ENCODE assay signal across 8 mouse cellular contexts in the genomic region with DNA sequence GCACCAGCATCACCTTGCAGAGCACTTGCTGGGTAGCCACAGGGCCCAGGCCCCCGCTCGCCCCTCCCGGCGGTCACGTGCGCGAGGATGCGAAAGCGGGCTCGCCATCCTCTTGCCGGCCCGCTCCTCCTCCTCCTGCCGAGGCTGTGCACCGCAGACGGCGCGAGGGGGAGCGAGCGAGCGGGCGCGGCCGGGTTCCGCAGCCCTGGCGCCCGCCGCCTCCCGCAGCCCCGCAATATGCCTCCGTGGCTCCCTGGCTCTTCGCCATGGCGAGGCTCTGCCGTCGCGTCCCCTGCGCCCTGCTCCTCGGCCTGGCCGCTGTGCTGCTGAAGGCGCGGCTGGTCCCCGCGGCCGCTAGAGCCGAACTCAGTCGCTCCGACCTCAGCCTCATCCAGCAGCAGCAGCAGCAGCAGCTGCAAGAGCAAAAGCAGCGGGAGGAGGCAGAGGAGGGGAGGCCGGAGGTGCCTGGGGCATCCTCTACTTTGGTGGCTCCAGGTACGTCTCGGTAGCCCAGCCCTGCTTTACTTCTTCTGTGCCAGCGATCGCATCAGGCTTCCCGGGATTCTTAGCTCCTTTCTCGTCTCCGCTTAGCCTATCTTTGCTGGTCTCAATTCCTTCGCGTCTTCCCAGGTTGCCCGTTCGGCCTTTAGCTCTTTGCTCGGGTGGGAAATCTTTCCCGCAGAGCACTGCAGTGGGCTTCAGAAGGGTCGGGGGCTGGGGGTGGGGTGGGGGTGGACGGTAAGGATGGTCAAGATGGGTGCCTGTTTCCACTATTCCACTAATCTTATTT. TPM values are rescaled to one million over a fixed set of nuclear protein-coding genes. Genes with fewer than 3 reads are reported as not detected.
A peak's percentile ranks its signal among the peaks of the same experiment; 100 is the strongest.
DNase-seq lines count a peak whose midpoint lies in the region; ATAC-seq and TF ChIP-seq lines count a peak whose summit lies in the region.

A gene (plus strand): TSS at position 154 of the 790 bp plus-strand sequence.

- ATAC-seq in heart, embryonic 14.5 days (ENCODE audit: insufficient number of reproducible peaks, insufficient read depth, low FRiP score, low read depth), result peak; percentile 83
- ATAC-seq in liver, embryonic 12.5 days, result peak; percentile 35
- ATAC-seq in stomach, embryonic 14.5 days (ENCODE audit: insufficient number of reproducible peaks, insufficient read depth, low FRiP score, low read depth), result peak; percentile 90; the same call in 1 of the 2 replicates

- under 1% methylated on average over 63 of the region's 63 CpGs for WGBS in bone marrow, adult 2 months
- under 1% methylated on average over 58 of the region's 63 CpGs for WGBS in heart, embryonic 14.5 days
- 1% methylated on average over 62 of the region's 63 CpGs for WGBS in liver, embryonic 12.5 days (ENCODE audit: insufficient replicate concordance)
- WGBS in stomach, embryonic 14.5 days, result under 1% methylated on average over 58 of the region's 63 CpGs

- no peaks in the 10 kb centered on the region for H3K4me1 ChIP-seq in bone marrow, adult 2 months (ENCODE audit: control insufficient read depth, insufficient read depth, low read length)
- H3K4me1 ChIP-seq in heart, embryonic 14.5 days (ENCODE audit: control insufficient read depth in 2 of 2, insufficient read depth in 2 of 2, low read length in 2 of 2), result peaks cover 0 to 5% of the 10 kb centered on the region in 2 experiments; a peak in 1 of 4 replicates
- 0 out of 2 replicates have a peak, but pooled peaks cover 5% of the 10 kb centered on the region for H3K4me1 ChIP-seq in liver, embryonic 12.5 days
- H3K4me1 ChIP-seq in stomach, embryonic 14.5 days (ENCODE audit: control insufficient read depth, insufficient read depth, low read length), result no peaks in the 10 kb centered on the region

- H3K9me3 ChIP-seq in heart, embryonic 14.5 days (ENCODE audit: control insufficient read depth, low read length), result no peaks in the 10 kb centered on the region
- no peaks in the 10 kb centered on the region for H3K9me3 ChIP-seq in liver, embryonic 12.5 days (replicated peaks)
- no peaks in the 10 kb centered on the region for H3K9me3 ChIP-seq in stomach, embryonic 14.5 days (ENCODE audit: control insufficient read depth, low read depth, low read length)

- H3K4me3 ChIP-seq in bone marrow, adult 2 months (replicated peaks; ENCODE audit: control insufficient read depth, low read depth, low read length), result peak within 1 kb of the TSS; percentile 34
- peak within 1 kb of the TSS; percentile 61 to 64 for H3K4me3 ChIP-seq in heart, embryonic 14.5 days (ENCODE audit: control insufficient read depth in 1 of 2, insufficient read depth in 1 of 2, low read depth in 1 of 2, low read length in 2 of 2)
- H3K4me3 ChIP-seq in liver, embryonic 12.5 days, result peak within 1 kb of the TSS; percentile 56
- H3K4me3 ChIP-seq in stomach, embryonic 14.5 days (ENCODE audit: low read depth, low read length), result peak within 1 kb of the TSS; percentile 80

- H3K27ac ChIP-seq in bone marrow, adult 2 months (ENCODE audit: control insufficient read depth, insufficient read depth, low read depth, low read length, poor library complexity), result no peak within 1 kb of the TSS; the same call in 1 of the 2 replicates
- no peak within 1 kb of the TSS for H3K27ac ChIP-seq in heart, embryonic 14.5 days (replicated peaks in 1 of 2; ENCODE audit: control insufficient read depth in 1 of 2, insufficient read depth in 1 of 2, low read depth in 2 of 2, low read length in 2 of 2)
- H3K27ac ChIP-seq in liver, embryonic 12.5 days, result no peak within 1 kb of the TSS
- peak within 1 kb of the TSS; percentile 75; the same call in 1 of the 2 replicates for H3K27ac ChIP-seq in stomach, embryonic 14.5 days (ENCODE audit: low read length)

- H3K9ac ChIP-seq in heart, embryonic 14.5 days (ENCODE audit: low read length), result peak within 1 kb of the TSS; percentile 71
- peak within 1 kb of the TSS; percentile 53; the same call in 1 of the 2 replicates for H3K9ac ChIP-seq in liver, embryonic 12.5 days
- peak within 1 kb of the TSS; percentile 73 for H3K9ac ChIP-seq in stomach, embryonic 14.5 days (replicated peaks; ENCODE audit: low read depth, low read length)

- peak; percentile 68 for DNase-seq in 416B (ENCODE audit: low read depth)
- DNase-seq in fibroblast of lung, adult 2 months (ENCODE audit: low read depth), result peak; percentile 30
- peak; percentile 78 for DNase-seq in kidney, postnatal 10 days
- DNase-seq in natural killer cell, adult 2 months (ENCODE audit: low spot score in 2 of 2), result peak; percentile 42 to 54

- TF ChIP-seq POLR2A in bone marrow, adult 2 months (IDR thresholded peaks at IDR 0.05; ENCODE audit: borderline replicate concordance, control insufficient read depth, low read depth, low read length), result no peak

- peaks cover 29% of the 10 kb centered on the region for H3K27me3 ChIP-seq in heart, embryonic 14.5 days (ENCODE audit: control insufficient read depth, insufficient read depth, low read length)
- H3K27me3 ChIP-seq in liver, embryonic 12.5 days (replicated peaks), result peaks cover 56% of the 10 kb centered on the region
- H3K27me3 ChIP-seq in stomach, embryonic 14.5 days (ENCODE audit: control insufficient read depth, insufficient read depth, low read length), result no peaks in the 10 kb centered on the region

- H3K36me3 ChIP-seq in heart, embryonic 14.5 days (ENCODE audit: control insufficient read depth, insufficient read depth, low read length), result no peaks in the 10 kb centered on the region
- H3K36me3 ChIP-seq in liver, embryonic 12.5 days, result no peaks in the 10 kb centered on the region
- H3K36me3 ChIP-seq in stomach, embryonic 14.5 days (ENCODE audit: control insufficient read depth, insufficient read depth, low read length), result no peaks in the 10 kb centered on the region

- TF ChIP-seq CTCF in bone marrow, adult 2 months (IDR thresholded peaks at IDR 0.05; ENCODE audit: control insufficient read depth, insufficient read depth, low read length), result no peak

- H3K4me2 ChIP-seq in heart, embryonic 14.5 days (ENCODE audit: low read length), result peak within 1 kb of the TSS; percentile 95
- H3K4me2 ChIP-seq in liver, embryonic 12.5 days, result peak within 1 kb of the TSS; percentile 75
- H3K4me2 ChIP-seq in stomach, embryonic 14.5 days (replicated peaks; ENCODE audit: low read depth, low read length), result peak within 1 kb of the TSS; percentile 80

RNA-seq across cellular contexts. Expression of the gene that starts here (rescaled TPM):
- polyA plus RNA-seq in bone marrow, adult 2 months (2011; ENCODE audit: insufficient read depth, insufficient read length, low replicate concordance, missing spikeins), result not detected in 2 replicates
- polyA plus RNA-seq in heart, embryonic 14.5 days (2014; fragmentation: Nextera tagmentation; extraction: Ambion mirVana), result 1.9 and 3.6 TPM in 2 replicates
- polyA plus RNA-seq in liver, embryonic 12.5 days (2016; fragmentation: Nextera tagmentation; extraction: Ambion mirVana), result 0.53 and 0.57 TPM in 2 replicates
- 21.9 and 22.8 TPM in 2 replicates for polyA plus RNA-seq in stomach, embryonic 14.5 days (2014; fragmentation: Nextera tagmentation; extraction: Ambion mirVana)

Comparison
In these comparisons a context has a peak if more than half of its experiments do, and no peak if none do; other contexts are left out.
1. Peak in ATAC-seq, H3K4me3 ChIP-seq, H3K9ac ChIP-seq and H3K4me2 ChIP-seq in liver, embryonic 12.5 days; RNA of the gene not detected or under 1 TPM.
2. ATAC-seq: peak in every context shown above with its lines; median percentile 90 in stomach, embryonic 14.5 days; 83 in heart, embryonic 14.5 days; 35 in liver, embryonic 12.5 days.